Mouse (Mus musculus) adrenal gland, postnatal 25 days (tissue): Measurements from ENCODE around the gene Terb2. TPM values are rescaled to one million over a fixed set of nuclear protein-coding genes. Genes with fewer than 3 reads are reported as not detected.
"Not testable (repeated sequence)": the region's sequence is repeated elsewhere in the genome, so short reads cannot be mapped to it uniquely, and the experiment has no call there.

ENCODE experiments used
- DNase-seq: peaks from one replicate; pipeline ENCODE4 v3.0.0; 2021; ENCODE audit warnings: mixed read lengths
- total RNA-seq: library from RNA; stranded (reverse); gene quantifications from 2 replicates; pipeline ENCODE4 v1.2.3, GENCODE M21; 2021

Gene Terb2
- total RNA-seq, 1 experiment from 2014 or later, result not detected

GRCm38 (mm10) chr2:122162529-122162928 lies 23.5 kb upstream of the Terb2 start:
- no peak for DNase-seq

DNA sequence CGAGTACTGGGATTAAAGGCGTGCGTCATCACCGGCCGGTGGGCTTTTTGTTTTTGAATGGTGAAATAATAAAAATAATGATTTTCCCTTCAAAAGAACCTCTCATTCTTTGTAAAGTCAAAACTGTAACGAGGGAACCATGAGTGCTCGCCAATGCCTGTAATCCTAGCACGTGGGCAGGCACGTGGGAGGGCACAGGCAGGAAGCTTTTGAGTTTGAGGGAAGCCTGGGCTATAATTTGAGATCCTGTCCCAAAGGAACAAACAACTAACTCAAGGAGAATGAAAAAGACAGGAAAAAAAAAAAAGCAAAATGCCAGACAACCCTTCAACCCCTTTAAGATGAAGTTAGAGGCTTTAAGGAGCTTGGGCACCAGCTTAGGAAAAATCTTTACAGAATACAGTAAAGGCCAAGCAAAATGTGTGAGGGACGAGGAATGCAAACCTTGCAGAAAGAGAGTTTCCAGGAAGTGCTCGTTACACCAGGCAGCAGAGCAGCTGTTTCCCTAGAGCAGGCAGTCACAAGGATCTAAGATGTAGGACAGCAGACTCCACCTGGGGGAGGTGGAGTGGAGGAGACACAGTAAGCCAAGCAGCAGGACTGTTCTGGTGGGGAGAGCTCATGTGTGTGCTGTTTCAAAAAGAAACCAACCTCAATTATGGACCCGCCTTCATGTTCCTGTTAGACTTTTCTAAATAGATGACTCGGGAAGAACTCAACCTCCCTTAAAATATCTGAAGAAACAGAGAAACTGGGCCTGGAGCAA lies 22.5 kb upstream of the Terb2 start:
- no peak for DNase-seq

- no peak for DNase-seq
These were observed 21.8 kb upstream of the Terb2 start for GRCm38 (mm10) chr2:122164293-122164692.

DNA sequence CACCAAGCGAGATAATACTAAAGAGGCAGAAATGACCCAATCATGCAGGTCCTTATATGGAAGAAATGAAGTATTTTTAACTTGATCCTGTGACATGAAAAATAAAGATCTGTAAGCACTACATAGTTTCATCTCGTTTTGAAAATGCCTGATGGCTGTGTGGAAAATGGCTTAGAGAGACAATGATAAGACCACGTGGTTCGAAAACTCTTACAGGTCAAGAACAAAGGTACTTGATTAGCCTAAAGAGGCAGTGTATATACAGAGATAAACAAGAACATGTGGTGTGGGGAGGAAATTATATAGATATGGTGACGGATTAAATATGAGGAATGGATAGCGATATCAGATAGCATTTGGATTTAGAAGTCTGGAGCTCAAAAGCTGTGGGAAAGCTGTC lies 14.8 kb upstream of the Terb2 start:
- DNase-seq, result no peak

DNA sequence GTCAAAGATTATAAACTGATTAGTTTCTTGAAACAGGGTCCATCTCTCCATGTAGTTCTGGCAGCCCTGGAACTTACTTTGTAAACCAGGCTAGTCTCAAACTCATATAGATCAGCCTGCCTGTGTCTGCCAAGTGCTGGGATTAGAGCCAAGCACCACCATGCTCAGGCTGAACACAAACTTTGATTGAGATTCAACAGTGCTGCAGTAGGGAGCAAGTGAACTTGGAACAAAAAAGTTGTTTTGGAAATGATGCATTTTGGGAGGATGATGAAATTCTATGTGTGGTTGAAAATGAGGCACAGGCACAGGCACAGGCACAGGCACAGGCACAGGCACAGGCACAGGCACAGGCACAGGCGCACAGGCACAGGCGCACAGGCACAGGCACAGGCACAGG lies 13.9 kb upstream of the Terb2 start:
- DNase-seq, result no peak

DNA sequence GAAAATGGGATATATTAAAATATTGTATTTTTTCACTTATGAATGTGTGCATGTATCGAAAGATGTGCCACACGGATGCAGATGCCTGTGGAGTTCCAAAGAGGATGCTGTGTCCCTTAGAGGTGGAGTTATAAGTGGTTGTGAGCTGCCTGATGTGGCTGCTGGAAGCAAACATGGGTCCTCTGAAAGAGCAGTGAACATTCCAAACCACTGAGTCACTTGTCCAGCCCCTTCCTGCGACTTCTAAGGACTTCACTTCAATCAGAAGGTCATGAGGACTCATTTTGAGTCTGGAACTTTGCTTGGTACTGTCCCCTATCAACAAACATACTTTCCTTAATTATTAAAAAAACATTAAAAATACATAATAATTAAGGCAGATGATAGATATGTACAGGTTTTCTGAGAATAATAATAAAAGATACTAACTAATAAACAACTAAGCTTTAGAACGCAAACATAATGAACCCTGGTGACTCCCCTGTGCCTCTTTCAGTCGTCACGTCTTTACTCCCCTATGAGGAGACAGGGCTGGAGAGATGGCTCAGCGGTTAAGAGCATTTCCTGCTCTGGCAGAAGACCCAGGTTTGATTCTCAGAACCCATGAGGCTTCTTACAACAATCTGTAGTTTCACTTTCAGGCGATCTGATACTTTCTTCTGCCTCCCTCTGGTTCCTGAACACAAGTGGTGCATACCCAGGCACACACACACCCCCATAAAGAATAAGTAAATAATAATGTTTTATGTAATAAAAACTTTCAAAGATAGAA lies 5.8 kb upstream of the Terb2 start:
- DNase-seq, result no peak

- DNase-seq, result no peak
These were observed 986 bp upstream of the Terb2 start for GRCm38 (mm10) chr2:122185086-122185485.

DNA sequence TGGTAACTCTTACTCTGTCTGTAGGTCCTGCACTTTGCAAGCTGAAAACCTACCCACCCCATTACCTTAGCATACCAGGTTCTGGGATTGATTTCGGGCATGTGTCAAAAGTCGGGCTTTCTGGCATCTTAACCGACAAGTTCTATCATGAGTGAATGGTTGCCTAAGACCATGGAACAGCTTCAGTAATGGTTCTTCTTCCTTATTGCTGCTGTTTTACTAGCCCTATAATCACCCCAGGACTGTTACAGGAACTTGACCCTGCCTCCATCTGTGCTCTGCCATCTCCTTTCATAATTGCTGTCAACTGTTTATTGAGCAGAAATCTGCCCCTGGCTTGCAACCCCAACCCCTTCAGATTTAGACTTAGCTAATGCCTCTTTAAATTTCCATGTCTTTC lies 679 bp downstream of the Terb2 start:
- DNase-seq, result no peak

DNA sequence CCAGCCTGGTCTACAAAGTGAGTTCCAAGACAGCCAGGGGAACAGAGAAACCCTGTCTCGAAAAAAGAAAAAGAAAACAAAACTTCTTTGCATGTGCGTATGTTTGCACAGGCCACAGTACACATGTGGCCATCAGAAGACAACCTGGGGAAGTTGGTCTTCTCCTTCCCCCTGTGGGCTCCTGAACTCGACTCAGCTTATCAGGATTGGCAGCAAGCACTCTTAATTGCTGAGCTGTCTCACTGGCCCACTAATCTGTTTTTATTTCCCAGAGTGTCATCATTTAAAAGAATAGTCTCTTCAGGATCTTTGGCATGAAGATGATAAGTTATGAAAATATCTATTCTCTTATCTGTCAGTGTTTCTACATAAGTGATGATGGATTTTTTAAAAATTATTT lies 5.8 kb downstream of the Terb2 start:
- no peak for DNase-seq

DNA sequence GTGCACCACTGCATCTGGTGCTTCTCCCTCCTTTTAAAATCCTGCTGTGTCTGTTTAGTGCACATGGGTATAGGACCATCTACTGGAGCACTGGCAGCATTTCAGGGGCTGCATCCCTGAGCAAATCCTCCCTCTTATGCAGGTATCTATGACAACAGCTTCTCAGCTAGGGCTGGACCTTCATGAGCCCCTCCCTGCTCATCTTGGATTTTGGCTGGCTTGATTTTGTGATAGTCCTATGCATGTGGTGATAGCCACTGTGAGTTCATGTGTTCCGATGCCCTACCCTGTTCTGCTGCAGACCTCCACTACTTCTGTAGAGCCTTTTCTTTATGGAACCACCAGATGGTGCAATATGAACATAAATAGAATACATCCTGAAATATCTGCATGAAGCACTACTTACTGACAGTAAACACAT lies 8.4 kb downstream of the Terb2 start:
- DNase-seq, result no peak

DNA sequence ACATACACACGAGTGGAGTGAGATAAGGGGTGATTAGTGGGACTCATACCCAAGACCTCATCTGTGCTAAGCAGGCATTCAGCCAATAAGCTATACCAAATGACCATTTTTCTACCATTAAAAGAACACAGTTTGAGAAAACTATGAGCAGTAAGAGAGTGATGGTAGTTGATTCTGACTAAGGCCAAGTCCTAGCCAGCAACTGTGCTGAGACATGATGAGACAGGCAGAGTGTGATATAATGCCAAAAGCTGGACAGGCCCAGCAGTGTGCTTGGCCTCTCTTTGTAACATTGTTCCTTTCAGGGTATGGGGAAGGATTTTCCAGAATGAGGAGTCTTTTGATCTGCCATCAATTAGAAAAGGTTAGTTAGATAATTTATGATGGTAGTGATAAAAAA lies 15.4 kb downstream of the Terb2 start:
- DNase-seq, result no peak

DNA sequence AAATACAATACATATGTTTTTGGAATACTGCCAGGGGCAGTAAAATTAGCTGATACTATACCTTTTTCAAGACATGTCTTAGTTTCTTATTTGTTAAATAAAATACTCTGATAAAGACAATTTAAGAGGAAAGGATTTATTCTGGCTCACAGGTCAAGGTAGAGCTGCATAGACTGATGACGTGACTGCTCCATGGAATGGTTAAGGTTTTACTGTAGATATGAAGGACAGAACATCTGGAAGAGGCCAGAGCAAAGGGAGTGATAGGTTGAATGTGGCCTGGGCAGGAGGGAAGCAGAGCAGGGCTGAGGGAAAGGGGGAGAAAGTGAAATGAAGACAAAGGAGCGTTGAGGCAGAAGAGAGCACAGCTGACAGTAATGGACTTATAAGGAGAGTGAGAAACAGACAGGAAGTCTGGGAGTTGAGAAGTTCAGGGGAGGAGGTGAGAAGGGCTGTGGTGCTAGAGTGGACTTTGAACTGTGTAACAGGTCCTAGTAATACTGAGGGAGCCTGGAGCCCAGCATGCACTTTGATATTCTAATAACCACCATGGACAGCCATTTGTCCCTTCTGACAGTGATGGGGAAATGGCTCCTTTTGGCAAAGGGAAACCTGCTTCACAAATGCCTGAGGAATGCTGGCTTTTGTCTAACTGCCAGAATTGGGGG lies 20.5 kb downstream of the Terb2 start:
- DNase-seq, result no peak

GRCm38 (mm10) chr2:122210534-122211228 lies 24.6 kb downstream of the Terb2 start:
- no peak for DNase-seq

- DNase-seq, result not testable (repeated sequence)
These were observed 31.0 kb downstream of the Terb2 start for GRCm38 (mm10) chr2:122217075-122217474.

DNA sequence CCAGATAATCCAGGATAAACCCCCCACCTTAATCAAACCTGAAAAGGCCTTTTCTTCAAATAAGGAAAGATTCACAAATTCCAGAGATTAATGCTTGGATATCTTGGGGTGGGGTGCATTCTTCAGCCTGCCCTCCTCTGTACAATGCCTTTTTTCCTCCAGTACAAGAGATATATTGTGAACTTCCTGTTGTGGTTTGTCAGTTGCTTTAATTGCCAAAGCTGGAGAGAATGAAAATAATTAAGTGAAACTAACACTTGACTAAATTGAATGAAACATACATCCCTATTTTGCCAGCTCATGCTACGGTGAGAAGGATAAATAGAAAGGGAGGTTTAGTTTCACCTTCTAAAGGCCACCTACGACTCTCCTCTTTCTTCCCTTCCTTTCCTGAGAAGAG lies 32.2 kb downstream of the Terb2 start:
- DNase-seq, result no peak

- DNase-seq, result no peak
These were observed 35.3 kb downstream of the Terb2 start for GRCm38 (mm10) chr2:122221378-122221777.

GRCm38 (mm10) chr2:122221798-122222197 lies 35.7 kb downstream of the Terb2 start:
- no peak for DNase-seq

- no peak for DNase-seq
These were observed 36.2 kb downstream of the Terb2 start for GRCm38 (mm10) chr2:122222272-122222671.

- DNase-seq, result no peak
These were observed 37.6 kb downstream of the Terb2 start for GRCm38 (mm10) chr2:122223654-122224053.

GRCm38 (mm10) chr2:122230395-122230794 lies 44.3 kb downstream of the Terb2 start:
- no peak for DNase-seq

- no peak for DNase-seq
These were observed 45.5 kb downstream of the Terb2 start for GRCm38 (mm10) chr2:122231616-122232015.

DNA sequence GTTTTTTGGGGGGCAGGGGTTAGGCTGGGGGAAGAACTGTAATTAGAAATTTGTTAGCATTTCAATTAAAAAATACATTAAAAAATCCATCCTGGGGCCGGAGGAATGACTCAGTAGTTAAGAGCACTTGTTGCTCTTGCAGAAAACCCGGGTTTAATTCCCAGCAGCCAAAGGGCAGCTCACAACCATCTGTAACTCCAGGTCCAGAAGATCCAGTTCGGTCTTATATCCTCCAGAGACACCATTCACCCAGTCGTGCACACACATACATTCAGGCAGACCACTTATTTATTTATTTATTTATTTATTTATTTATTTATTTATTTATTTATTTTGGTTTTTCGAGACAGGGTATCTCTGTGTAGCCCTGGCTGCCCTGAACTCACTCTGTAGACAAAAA lies 47.3 kb downstream of the Terb2 start:
- no peak for DNase-seq
